Mouse (Mus musculus): Measurements from ENCODE around the gene Oxct1. TPM values are rescaled to one million over a fixed set of nuclear protein-coding genes. Genes with fewer than 3 reads are reported as not detected.

Gene Oxct1
- polyA plus RNA-seq, 1 experiment from 2014 or later, result 23.5 TPM

DNA sequence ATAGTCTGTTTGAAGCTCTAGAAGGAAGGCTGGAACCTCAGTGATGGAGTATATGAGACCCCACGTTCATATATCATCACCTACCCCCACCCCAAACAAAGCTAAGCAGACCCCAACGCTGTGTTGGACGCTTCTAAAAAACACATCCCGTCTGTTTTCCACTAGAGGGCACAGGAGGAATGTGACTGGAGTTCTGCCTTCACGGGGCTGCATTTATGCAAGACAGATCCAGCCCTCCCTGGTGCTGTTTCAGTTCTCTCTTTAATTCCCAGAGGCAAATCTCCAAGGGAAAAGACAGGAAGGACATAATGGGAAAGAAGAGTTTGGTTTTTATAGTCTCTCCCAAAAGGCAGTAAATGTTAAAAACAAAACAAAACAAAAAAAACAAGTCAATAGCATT is 30.4 kb downstream of the Oxct1 start:
- no peaks in the 10 kb centered on the region for H3K27me3 ChIP-seq (ENCODE audit: control insufficient read depth, insufficient read depth, low read depth, low read length)
- no peaks in the 10 kb centered on the region for H3K9me3 ChIP-seq (replicated peaks; ENCODE audit: control insufficient read depth, low read length)
- 43% methylated on average over 5 of the region's 5 CpGs for WGBS (ENCODE audit: insufficient replicate concordance)
- no peak overlapping the region for H3K4me2 ChIP-seq (ENCODE audit: low read depth, low read length)
- no peaks in the 10 kb centered on the region for H3K4me1 ChIP-seq (ENCODE audit: control insufficient read depth, low read depth, low read length)
- no peak overlapping the region for H3K4me3 ChIP-seq (ENCODE audit: low read depth, low read length)
- no peak overlapping the region for H3K27ac ChIP-seq (ENCODE audit: low read length)
- H3K36me3 ChIP-seq (ENCODE audit: control insufficient read depth, insufficient read depth), result no peaks in the 10 kb centered on the region
- H3K9ac ChIP-seq (ENCODE audit: low read depth, low read length), result no peak overlapping the region
- no peak for ATAC-seq (ENCODE audit: low read depth)

DNA sequence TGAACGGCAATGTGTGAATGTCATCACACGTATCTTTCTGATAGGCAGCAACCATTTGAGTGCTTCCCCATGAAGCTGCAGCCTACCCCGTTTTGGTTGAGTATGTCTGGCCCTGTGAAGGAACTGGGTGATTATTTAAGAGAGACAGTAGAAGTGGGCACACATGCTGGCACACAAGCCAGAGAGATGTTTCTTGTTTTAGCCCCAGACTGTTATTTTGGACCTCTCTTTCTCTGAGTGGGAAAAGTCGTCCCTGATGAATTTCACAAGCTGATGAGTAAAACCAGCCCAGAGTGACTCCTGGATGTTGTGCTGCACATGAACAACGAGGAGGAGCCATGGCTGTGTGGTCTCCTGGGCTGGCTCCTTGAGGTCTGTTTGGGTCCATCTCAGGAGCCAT is 37.4 kb downstream of the Oxct1 start:
- H3K27ac ChIP-seq (ENCODE audit: low read length), result no peak overlapping the region
- no peaks in the 10 kb centered on the region for H3K9me3 ChIP-seq (replicated peaks; ENCODE audit: control insufficient read depth, low read length)
- no peaks in the 10 kb centered on the region for H3K27me3 ChIP-seq (ENCODE audit: control insufficient read depth, insufficient read depth, low read depth, low read length)
- H3K9ac ChIP-seq (ENCODE audit: low read depth, low read length), result no peak overlapping the region
- no peak overlapping the region for H3K4me3 ChIP-seq (ENCODE audit: low read depth, low read length)
- WGBS (ENCODE audit: insufficient replicate concordance), result 61% methylated on average over 5 of the region's 5 CpGs
- no peak for ATAC-seq (ENCODE audit: low read depth)
- no peaks in the 10 kb centered on the region for H3K4me1 ChIP-seq (ENCODE audit: control insufficient read depth, low read depth, low read length)
- H3K4me2 ChIP-seq (ENCODE audit: low read depth, low read length), result no peak overlapping the region
- H3K36me3 ChIP-seq (ENCODE audit: control insufficient read depth, insufficient read depth), result no peaks in the 10 kb centered on the region

DNA sequence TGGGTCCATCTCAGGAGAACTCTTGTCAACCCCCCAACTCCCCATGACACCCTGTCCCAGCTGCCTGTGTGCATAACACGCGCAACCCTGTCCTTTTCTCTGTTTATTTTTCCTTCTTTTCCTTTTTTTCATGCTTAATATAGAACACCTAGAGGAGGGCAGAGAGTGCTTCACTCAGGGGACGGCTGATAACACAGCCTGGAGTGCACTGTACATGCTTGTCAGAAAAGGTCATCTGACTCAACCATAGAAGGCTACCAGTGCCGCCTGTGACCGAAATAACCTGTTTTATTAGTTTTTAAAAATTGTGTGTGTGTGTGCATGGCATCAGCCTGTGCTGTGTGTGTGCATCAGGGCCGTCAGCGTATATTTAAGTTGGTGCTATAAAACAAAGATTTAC is 37.8 kb downstream of the Oxct1 start:
- no peak overlapping the region for H3K9ac ChIP-seq (ENCODE audit: low read depth, low read length)
- 73% methylated on average over 7 of the region's 7 CpGs for WGBS (ENCODE audit: insufficient replicate concordance)
- no peak for ATAC-seq (ENCODE audit: low read depth)
- H3K4me1 ChIP-seq (ENCODE audit: control insufficient read depth, low read depth, low read length), result no peaks in the 10 kb centered on the region
- H3K36me3 ChIP-seq (ENCODE audit: control insufficient read depth, insufficient read depth), result no peaks in the 10 kb centered on the region
- no peaks in the 10 kb centered on the region for H3K27me3 ChIP-seq (ENCODE audit: control insufficient read depth, insufficient read depth, low read depth, low read length)
- H3K9me3 ChIP-seq (replicated peaks; ENCODE audit: control insufficient read depth, low read length), result no peaks in the 10 kb centered on the region
- H3K4me2 ChIP-seq (ENCODE audit: low read depth, low read length), result no peak overlapping the region
- H3K27ac ChIP-seq (ENCODE audit: low read length), result no peak overlapping the region
- H3K4me3 ChIP-seq (ENCODE audit: low read depth, low read length), result no peak overlapping the region

DNA sequence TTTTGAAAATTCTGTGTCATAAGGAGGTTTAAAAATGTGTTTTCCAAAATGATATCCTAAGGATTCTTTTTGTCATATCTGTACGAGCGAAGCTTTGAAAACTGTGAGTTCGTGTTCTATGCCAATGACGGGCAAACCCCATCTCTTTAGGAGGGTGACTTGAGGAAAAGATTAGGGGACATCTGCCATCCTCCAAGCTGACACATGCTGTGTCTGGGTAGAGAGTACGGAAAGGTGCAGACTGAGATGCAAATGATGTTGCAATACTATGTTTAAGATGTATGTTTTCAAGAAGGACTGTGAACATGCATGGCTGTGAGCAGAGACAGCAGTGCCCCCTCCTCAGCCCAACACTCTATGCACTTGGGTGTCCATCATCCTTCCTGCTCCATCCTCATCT is 38.5 kb downstream of the Oxct1 start:
- Histone ChIP-seq H3K4me3 (ENCODE audit: low read depth, low read length) (no peak overlapping the region), H3K9ac (ENCODE audit: low read depth, low read length) (no peak overlapping the region), H3K9me3 (replicated peaks; ENCODE audit: control insufficient read depth, low read length) (no peaks in the 10 kb centered on the region), H3K36me3 (ENCODE audit: control insufficient read depth, insufficient read depth) (no peaks in the 10 kb centered on the region), H3K4me2 (ENCODE audit: low read depth, low read length) (no peak overlapping the region), H3K27me3 (ENCODE audit: control insufficient read depth, insufficient read depth, low read depth, low read length) (no peaks in the 10 kb centered on the region), H3K4me1 (ENCODE audit: control insufficient read depth, low read depth, low read length) (no peaks in the 10 kb centered on the region), H3K27ac (ENCODE audit: low read length) (no peak overlapping the region)
- ATAC-seq (ENCODE audit: low read depth), result no peak
- WGBS (ENCODE audit: insufficient replicate concordance), result 79% methylated on average over 5 of the region's 5 CpGs

DNA sequence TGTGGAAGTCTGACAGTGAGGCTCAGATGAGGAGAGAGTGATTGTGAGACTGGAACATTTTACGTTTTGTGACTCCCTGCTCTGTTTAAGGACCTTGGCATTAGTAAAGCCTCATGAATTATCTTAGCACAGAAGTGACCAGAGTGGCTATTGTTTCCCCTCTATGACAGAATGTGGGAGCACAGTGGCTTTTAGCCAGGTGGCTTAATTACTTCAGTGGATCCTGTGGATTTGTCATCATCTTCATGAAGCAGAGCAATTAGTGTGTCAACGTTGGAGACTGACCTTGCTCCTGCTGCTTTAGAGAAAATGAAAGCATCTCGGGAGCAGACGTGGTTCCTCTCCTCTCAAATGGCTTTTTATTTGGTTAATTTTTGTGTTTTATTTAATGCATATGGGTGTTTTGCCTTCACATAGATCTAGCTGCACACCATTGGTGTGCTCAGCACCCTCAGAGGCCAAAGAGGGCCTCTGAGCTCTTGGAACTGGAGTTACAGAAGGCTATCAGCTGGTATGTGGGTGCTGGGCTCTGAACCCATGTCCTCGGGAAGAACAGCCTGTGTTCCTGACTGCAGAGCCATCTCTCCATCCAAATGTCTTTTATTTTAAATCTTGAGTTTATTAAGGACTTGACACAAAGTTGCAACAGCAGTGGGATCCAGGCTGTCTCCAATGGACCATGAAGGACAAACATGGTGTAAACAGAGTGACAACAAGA is 41.2 kb downstream of the Oxct1 start:
- Histone ChIP-seq H3K27ac (ENCODE audit: low read length) (no peak overlapping the region), H3K9me3 (replicated peaks; ENCODE audit: control insufficient read depth, low read length) (no peaks in the 10 kb centered on the region), H3K4me3 (ENCODE audit: low read depth, low read length) (no peak overlapping the region), H3K9ac (ENCODE audit: low read depth, low read length) (no peak overlapping the region), H3K36me3 (ENCODE audit: control insufficient read depth, insufficient read depth) (no peaks in the 10 kb centered on the region), H3K4me1 (ENCODE audit: control insufficient read depth, low read depth, low read length) (no peaks in the 10 kb centered on the region), H3K4me2 (ENCODE audit: low read depth, low read length) (no peak overlapping the region), H3K27me3 (ENCODE audit: control insufficient read depth, insufficient read depth, low read depth, low read length) (no peaks in the 10 kb centered on the region)
- WGBS (ENCODE audit: insufficient replicate concordance), result 64% methylated on average over 5 of the region's 5 CpGs
- no peak for ATAC-seq (ENCODE audit: low read depth)

DNA sequence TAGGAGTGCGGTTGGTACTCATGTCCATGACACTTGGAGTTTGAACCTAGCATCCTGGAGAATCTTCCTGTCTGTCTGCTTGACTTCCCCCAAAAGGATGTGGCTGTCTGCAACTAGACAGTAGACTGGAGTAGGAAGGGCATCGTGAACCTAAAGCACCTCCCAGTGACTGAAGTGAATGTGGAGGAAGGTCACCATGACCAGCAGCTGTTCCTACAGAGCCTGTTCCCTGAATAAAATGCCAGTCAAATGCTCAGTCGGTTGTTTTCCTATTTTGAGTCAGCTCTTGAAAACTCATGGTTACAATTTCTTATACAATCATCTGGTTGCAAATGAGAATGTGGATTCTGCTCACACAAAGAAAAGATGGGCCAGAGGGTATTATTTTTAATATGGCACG is 51.8 kb downstream of the Oxct1 start:
- Histone ChIP-seq H3K36me3 (ENCODE audit: control insufficient read depth, insufficient read depth) (no peaks in the 10 kb centered on the region), H3K9ac (ENCODE audit: low read depth, low read length) (no peak overlapping the region), H3K27ac (ENCODE audit: low read length) (no peak overlapping the region), H3K9me3 (replicated peaks; ENCODE audit: control insufficient read depth, low read length) (no peaks in the 10 kb centered on the region), H3K4me2 (ENCODE audit: low read depth, low read length) (no peak overlapping the region), H3K27me3 (ENCODE audit: control insufficient read depth, insufficient read depth, low read depth, low read length) (no peaks in the 10 kb centered on the region), H3K4me3 (ENCODE audit: low read depth, low read length) (no peak overlapping the region), H3K4me1 (ENCODE audit: control insufficient read depth, low read depth, low read length) (no peaks in the 10 kb centered on the region)
- WGBS (ENCODE audit: insufficient replicate concordance), result 68% methylated on average over 4 of the region's 4 CpGs
- ATAC-seq (ENCODE audit: low read depth), result no peak

DNA sequence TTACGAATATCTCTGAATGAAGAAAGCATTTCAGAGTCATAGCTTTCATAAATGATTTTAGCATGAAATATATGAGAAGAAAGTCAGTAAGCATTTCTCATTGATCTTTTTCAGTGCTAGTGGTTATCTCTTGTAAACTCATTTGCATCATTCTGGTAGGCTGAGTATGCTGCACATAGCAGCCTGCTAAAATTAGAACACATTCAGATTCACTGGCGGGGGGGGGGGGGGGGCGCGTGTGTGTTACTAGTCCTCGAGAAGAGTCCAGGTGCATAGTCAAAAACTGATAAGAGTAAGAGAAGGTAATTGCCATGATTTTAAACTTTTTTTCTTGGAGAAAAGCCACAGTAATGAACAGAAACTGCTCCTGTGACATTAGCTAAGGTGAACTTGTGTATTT is 52.6 kb downstream of the Oxct1 start:
- Histone ChIP-seq H3K4me3 (ENCODE audit: low read depth, low read length) (no peak overlapping the region), H3K9me3 (replicated peaks; ENCODE audit: control insufficient read depth, low read length) (no peaks in the 10 kb centered on the region), H3K4me1 (ENCODE audit: control insufficient read depth, low read depth, low read length) (no peaks in the 10 kb centered on the region), H3K27me3 (ENCODE audit: control insufficient read depth, insufficient read depth, low read depth, low read length) (no peaks in the 10 kb centered on the region), H3K9ac (ENCODE audit: low read depth, low read length) (no peak overlapping the region), H3K4me2 (ENCODE audit: low read depth, low read length) (no peak overlapping the region), H3K36me3 (ENCODE audit: control insufficient read depth, insufficient read depth) (no peaks in the 10 kb centered on the region), H3K27ac (ENCODE audit: low read length) (no peak overlapping the region)
- ATAC-seq (ENCODE audit: low read depth), result no peak
- WGBS (ENCODE audit: insufficient replicate concordance), result 57% methylated on average over 4 of the region's 5 CpGs

DNA sequence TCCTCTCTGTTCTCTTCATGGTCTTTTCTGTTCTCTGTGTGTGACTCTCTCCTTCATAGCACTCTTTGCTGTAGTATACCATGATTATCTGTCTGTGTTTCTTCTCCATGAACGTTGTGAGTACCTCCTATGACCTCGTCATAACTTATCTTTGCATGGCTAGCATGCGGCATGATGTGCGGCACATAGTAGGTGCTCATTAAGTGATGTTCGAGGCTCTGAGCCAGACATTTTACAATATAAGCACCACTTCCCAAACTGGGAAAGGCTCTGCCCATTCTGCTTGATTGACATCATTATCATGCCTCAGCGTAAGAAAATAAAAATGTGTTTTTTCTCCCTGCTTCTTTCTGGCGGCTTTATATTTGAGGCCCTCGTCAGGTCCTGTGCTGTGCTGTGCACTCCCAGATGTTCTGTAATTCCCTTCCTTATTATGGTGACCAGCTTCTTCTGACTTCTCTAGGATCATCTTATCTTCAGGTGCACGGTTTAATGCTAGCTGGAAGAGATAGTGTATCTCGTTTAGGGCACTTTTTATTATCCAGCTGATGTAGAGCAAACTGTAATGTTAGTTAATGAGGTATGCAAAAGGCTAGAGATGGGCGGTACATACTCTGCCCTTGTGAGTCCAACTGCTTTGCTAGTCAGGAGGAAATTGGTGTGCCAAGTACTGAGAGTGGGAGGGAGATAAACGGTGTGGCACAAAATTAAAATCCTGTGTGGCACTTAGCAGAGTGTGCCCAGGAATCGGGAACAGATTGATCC is 53.4 kb downstream of the Oxct1 start:
- Histone ChIP-seq H3K9me3 (replicated peaks; ENCODE audit: control insufficient read depth, low read length) (no peaks in the 10 kb centered on the region), H3K4me3 (ENCODE audit: low read depth, low read length) (no peak overlapping the region), H3K36me3 (ENCODE audit: control insufficient read depth, insufficient read depth) (no peaks in the 10 kb centered on the region), H3K27ac (ENCODE audit: low read length) (no peak overlapping the region), H3K9ac (ENCODE audit: low read depth, low read length) (no peak overlapping the region), H3K4me2 (ENCODE audit: low read depth, low read length) (no peak overlapping the region), H3K27me3 (ENCODE audit: control insufficient read depth, insufficient read depth, low read depth, low read length) (no peaks in the 10 kb centered on the region), H3K4me1 (ENCODE audit: control insufficient read depth, low read depth, low read length) (no peaks in the 10 kb centered on the region)
- WGBS (ENCODE audit: insufficient replicate concordance), result 66% methylated on average over 13 of the region's 13 CpGs
- ATAC-seq (ENCODE audit: low read depth), result no peak

DNA sequence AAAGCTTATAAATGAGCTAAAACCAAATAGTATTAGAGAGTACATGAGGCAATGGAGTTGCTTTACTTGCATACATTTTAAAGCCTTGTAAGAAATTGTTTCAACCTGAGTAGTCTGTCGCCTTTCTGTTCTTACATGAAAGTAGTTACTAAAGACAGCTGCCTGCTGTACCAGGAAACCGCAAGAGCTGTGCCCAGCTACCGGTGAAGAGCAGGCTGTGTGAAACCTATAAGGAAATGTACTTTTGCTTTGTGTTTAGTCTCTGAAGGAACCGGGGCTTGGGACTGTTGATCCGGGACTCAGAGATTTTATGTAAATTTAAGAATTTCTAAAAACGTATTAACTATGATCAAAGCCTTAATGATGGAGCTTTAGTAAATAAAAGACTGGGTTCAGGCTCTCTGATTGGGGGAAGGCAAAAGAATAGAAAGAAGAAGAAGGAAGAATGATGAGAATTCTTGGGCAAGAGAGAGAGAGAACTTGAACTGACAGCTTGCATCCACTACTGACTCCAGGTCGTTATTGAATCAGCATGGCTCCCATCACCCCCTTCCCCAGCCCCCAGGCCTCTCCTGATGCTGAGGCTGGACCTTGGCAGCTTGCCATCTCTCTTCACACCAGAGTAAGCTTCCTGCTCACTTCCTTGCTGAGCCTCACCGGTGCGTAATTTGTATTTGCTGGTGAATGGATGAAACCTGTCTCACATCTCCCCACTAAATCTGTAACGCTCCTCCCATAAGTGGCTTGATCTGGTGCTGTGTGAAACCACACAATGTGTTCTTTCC is 59.6 kb downstream of the Oxct1 start:
- Histone ChIP-seq H3K9ac (ENCODE audit: low read depth, low read length) (no peak overlapping the region), H3K27ac (ENCODE audit: low read length) (no peak overlapping the region), H3K4me3 (ENCODE audit: low read depth, low read length) (no peak overlapping the region), H3K36me3 (ENCODE audit: control insufficient read depth, insufficient read depth) (no peaks in the 10 kb centered on the region), H3K27me3 (ENCODE audit: control insufficient read depth, insufficient read depth, low read depth, low read length) (no peaks in the 10 kb centered on the region), H3K9me3 (replicated peaks; ENCODE audit: control insufficient read depth, low read length) (no peaks in the 10 kb centered on the region), H3K4me2 (ENCODE audit: low read depth, low read length) (no peak overlapping the region), H3K4me1 (ENCODE audit: control insufficient read depth, low read depth, low read length) (no peaks in the 10 kb centered on the region)
- no peak for ATAC-seq (ENCODE audit: low read depth)
- 68% methylated on average over 10 of the region's 10 CpGs for WGBS (ENCODE audit: insufficient replicate concordance)

Data from liver, embryonic 16.5 days (tissue).